Mouse (Mus musculus): ENCODE results near the gene Rnf138rt1. TPM values are rescaled to one million over a fixed set of nuclear protein-coding genes. Genes with fewer than 3 reads are reported as not detected.

Rnf138rt1 gene
- not detected in 2 replicates for polyA plus RNA-seq (2012; rRNA removed)

DNA sequence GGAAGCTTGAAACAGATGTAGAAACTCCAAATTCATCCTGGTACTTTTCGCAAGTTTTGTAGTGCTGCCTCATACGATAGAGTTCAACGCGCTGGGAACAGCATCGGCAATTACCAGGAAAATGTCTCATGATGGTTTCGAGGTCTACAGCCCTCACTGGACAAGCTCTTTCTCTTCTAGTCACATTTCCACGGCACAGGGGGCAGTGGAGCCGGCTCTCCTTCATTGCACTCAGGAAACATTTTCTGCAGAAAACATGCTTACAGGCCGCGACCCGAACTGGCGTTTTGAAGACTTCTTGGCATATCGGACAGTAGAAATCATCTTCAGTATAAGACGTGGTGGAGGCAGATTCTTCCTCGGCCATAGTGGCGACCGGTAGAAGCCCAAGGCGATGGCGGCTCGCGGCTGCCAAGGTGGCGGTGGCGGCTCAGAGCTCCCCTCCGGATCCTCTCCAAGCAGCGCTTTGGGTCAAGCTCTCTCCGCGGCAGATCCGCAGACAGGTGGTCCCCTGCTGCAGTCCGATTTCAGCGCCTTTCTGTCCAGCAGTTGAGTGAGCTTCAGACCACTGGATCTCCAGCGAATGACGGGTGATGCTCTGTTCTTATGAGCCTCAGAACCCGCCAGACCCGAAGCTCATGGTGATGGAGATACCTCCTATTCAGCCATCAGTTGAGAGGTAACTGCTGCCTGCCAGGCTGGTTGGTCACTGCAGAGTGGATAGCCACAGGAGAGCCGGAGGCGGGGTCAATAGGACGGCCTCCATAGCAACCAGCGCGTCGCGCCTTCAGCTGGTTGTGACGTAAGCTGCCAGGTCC lies at the start of gene Rnf138rt1:
TSS of gene Rnf138rt1 (minus strand) at position 713 of the 818 bp plus-strand sequence.

Other genes starting within 250 kb of the Rnf138rt1 start
- 0.70 and 0.87 TPM in 2 replicates for gene Grpr, start 211.7 kb downstream of the Rnf138rt1 start, polyA plus RNA-seq (2012; rRNA removed)
- gene Ap1s2, start 147.7 kb upstream of the Rnf138rt1 start, polyA plus RNA-seq (2012; rRNA removed), result 0.74 and 1.3 TPM in 2 replicates
- gene Zrsr2, start 197.3 kb upstream of the Rnf138rt1 start, polyA plus RNA-seq (2012; rRNA removed), result 12.9 and 25.1 TPM in 2 replicates

Measured in colon, adult 2 months (tissue).